In genomic region chr14:25338404-25339051, GRCm38 (mm10) we compare ENCODE assay signal across 10 mouse cellular contexts.
DNase-seq lines count a peak whose midpoint lies in the region; ATAC-seq and TF ChIP-seq lines count a peak whose summit lies in the region.
"Had no signal": no experiment of that assay in that cellular context is flagged by ENCODE, and none has a peak within 500 bp of the region (broad histone marks: within the 10 kb centered on the region; RNA-seq: fewer than 3 reads in every experiment).

No protein-coding gene starts in this region.

- WGBS in hindbrain, embryonic 11.5 days = 32% methylated on average over 9 of the region's 9 CpGs
- WGBS in hindbrain, embryonic 16.5 days = 62% methylated on average over 9 of the region's 9 CpGs
- 45% methylated on average over 9 of the region's 9 CpGs for WGBS in limb, embryonic 14.5 days

- peak; percentile 57 for ATAC-seq in hindbrain, embryonic 11.5 days (ENCODE audit: low FRiP score)
- ATAC-seq in hindbrain, embryonic 16.5 days = no peak
- peak; percentile 60; the same call in 1 of the 2 replicates for ATAC-seq in limb, embryonic 14.5 days (ENCODE audit: low FRiP score, low read depth)
- no peak for ATAC-seq in granulocyte monocyte progenitor cell, adult 5-6 weeks (replicated peaks; ENCODE audit: poor library complexity, severe bottlenecking)
- no peak for ATAC-seq in activated CD4-positive, CD25-positive, alpha-beta regulatory T cell, adult 4 months

- peak; percentile 58 for DNase-seq in hindbrain, embryonic 11.5 days (ENCODE audit: low spot score)
- peak; percentile 12 for DNase-seq in MN1 (ENCODE audit: low spot score)
- peak; percentile 23 for DNase-seq in embryo, embryonic 11.5 days (ENCODE audit: low read depth, low spot score)
- DNase-seq in limb, embryonic 14.5 days (ENCODE audit: low spot score) = peak; percentile 58
- no peak for DNase-seq in urinary bladder, adult 18-20 months (ENCODE audit: low spot score in 2 of 2)
- DNase-seq: heart, adult 2 months had no signal

- TF ChIP-seq POLR2A in limb, embryonic 14.5 days (IDR thresholded peaks at IDR 0.05; ENCODE audit: borderline replicate concordance, extremely low read depth, insufficient read depth, insufficient read length) = no peak

- H3K27ac ChIP-seq in hindbrain, embryonic 11.5 days (ENCODE audit: low read depth, low read length) = peak overlapping the region; percentile 51
- no peak overlapping the region for H3K27ac ChIP-seq in hindbrain, embryonic 16.5 days (ENCODE audit: low read depth, low read length)
- H3K27ac ChIP-seq in limb, embryonic 14.5 days (replicated peaks; ENCODE audit: low read depth, low read length) = peak overlapping the region; percentile 58
- H3K27ac ChIP-seq: heart, adult 2 months; liver, embryonic 15.5 days had no signal

- H3K4me3 ChIP-seq in hindbrain, embryonic 11.5 days (ENCODE audit: low read depth, low read length) = no peak overlapping the region
- no peak overlapping the region for H3K4me3 ChIP-seq in hindbrain, embryonic 16.5 days (ENCODE audit: low read length)
- H3K4me3 ChIP-seq in limb, embryonic 14.5 days (replicated peaks; ENCODE audit: low read length) = no peak overlapping the region
- H3K4me3 ChIP-seq: heart, adult 2 months; liver, embryonic 15.5 days had no signal

- no peak overlapping the region for H3K4me2 ChIP-seq in hindbrain, embryonic 11.5 days (replicated peaks; ENCODE audit: low read depth, low read length)
- H3K4me2 ChIP-seq in hindbrain, embryonic 16.5 days (ENCODE audit: low read length) = no peak overlapping the region
- no peak overlapping the region for H3K4me2 ChIP-seq in limb, embryonic 14.5 days (replicated peaks; ENCODE audit: low read depth, low read length, severe bottlenecking)
- H3K4me2 ChIP-seq: liver, embryonic 15.5 days had no signal

- H3K36me3 ChIP-seq in hindbrain, embryonic 11.5 days (ENCODE audit: control insufficient read depth, insufficient read depth, low read length) = no peaks in the 10 kb centered on the region
- H3K36me3 ChIP-seq in hindbrain, embryonic 16.5 days (ENCODE audit: control insufficient read depth, insufficient read depth, low read length) = no peaks in the 10 kb centered on the region
- no peaks in the 10 kb centered on the region for H3K36me3 ChIP-seq in limb, embryonic 14.5 days (ENCODE audit: control insufficient read depth, insufficient read depth, low read length)
- H3K36me3 ChIP-seq: liver, embryonic 15.5 days had no signal

- H3K9ac ChIP-seq in hindbrain, embryonic 11.5 days (ENCODE audit: low read depth, low read length) = peak overlapping the region; percentile 15; the same call in 1 of the 2 replicates
- no peak overlapping the region for H3K9ac ChIP-seq in hindbrain, embryonic 16.5 days (ENCODE audit: low read depth, low read length)
- no peak overlapping the region for H3K9ac ChIP-seq in limb, embryonic 14.5 days (ENCODE audit: low read depth, low read length, severe bottlenecking)
- H3K9ac ChIP-seq: liver, embryonic 15.5 days had no signal

- H3K4me1 ChIP-seq in hindbrain, embryonic 11.5 days (replicated peaks; ENCODE audit: control insufficient read depth, insufficient read depth, low read length) = peaks cover 9% of the 10 kb centered on the region
- H3K4me1 ChIP-seq in hindbrain, embryonic 16.5 days (ENCODE audit: control insufficient read depth, insufficient read depth, low read depth, low read length) = peaks cover 6% of the 10 kb centered on the region
- H3K4me1 ChIP-seq in limb, embryonic 14.5 days (ENCODE audit: control insufficient read depth, insufficient read depth, low read length) = peaks cover 52% of the 10 kb centered on the region
- H3K4me1 ChIP-seq: liver, embryonic 15.5 days had no signal

- H3K9me3 ChIP-seq in hindbrain, embryonic 11.5 days (ENCODE audit: control insufficient read depth, low read length) = no peaks in the 10 kb centered on the region
- H3K9me3 ChIP-seq in hindbrain, embryonic 16.5 days (ENCODE audit: control insufficient read depth, low read length) = no peaks in the 10 kb centered on the region
- no peaks in the 10 kb centered on the region for H3K9me3 ChIP-seq in limb, embryonic 14.5 days (ENCODE audit: control insufficient read depth, low read length)
- H3K9me3 ChIP-seq: liver, embryonic 15.5 days had no signal

- no peaks in the 10 kb centered on the region for H3K27me3 ChIP-seq in hindbrain, embryonic 11.5 days (ENCODE audit: control insufficient read depth, insufficient read depth, low read length)
- H3K27me3 ChIP-seq in hindbrain, embryonic 16.5 days (replicated peaks; ENCODE audit: control insufficient read depth, insufficient read depth, low read length) = no peaks in the 10 kb centered on the region
- H3K27me3 ChIP-seq in limb, embryonic 14.5 days (ENCODE audit: control insufficient read depth, insufficient read depth, low read length) = no peaks in the 10 kb centered on the region
- H3K27me3 ChIP-seq: liver, embryonic 15.5 days had no signal

Comparison
In these comparisons a context has a peak if more than half of its experiments do, and no peak if none do; other contexts are left out.
1. ATAC-seq: peak in hindbrain, embryonic 11.5 days (single experiment) and limb, embryonic 14.5 days (single experiment); none in hindbrain, embryonic 16.5 days (single experiment), granulocyte monocyte progenitor cell, adult 5-6 weeks (single experiment) and activated CD4-positive, CD25-positive, alpha-beta regulatory T cell, adult 4 months (single experiment).
2. DNase-seq: peak in hindbrain, embryonic 11.5 days (single experiment), MN1 (single experiment), embryo, embryonic 11.5 days (single experiment) and limb, embryonic 14.5 days (single experiment); none in urinary bladder, adult 18-20 months (0 of 2).